Mouse (Mus musculus) forebrain, embryonic 10.5 days (tissue): ENCODE measurements around the gene Smim11. TPM values are rescaled to one million over a fixed set of nuclear protein-coding genes. Genes with fewer than 3 reads are reported as not detected.

Experiments used
- DNase-seq: peaks from one replicate; pipeline ENCODE4 v3.0.0-alpha.2; 2017; ENCODE audit warnings: low spot score; ENCODE audit errors: extremely low spot score
- H3K27ac ChIP-seq: fragments of 300-500 bp; sonication (generic); 2 replicates; pipeline ENCODE4 v1.5.1; 2016; ENCODE audit warnings: mild to moderate bottlenecking
- H3K27me3 ChIP-seq: fragments of 300-500 bp; sonication (generic); 2 replicates; pipeline ENCODE4 v1.6.1; 2016; ENCODE audit warnings: mild to moderate bottlenecking; ENCODE audit not compliant: poor library complexity, severe bottlenecking
- H3K36me3 ChIP-seq: fragments of 300-500 bp; sonication (generic); replicated peaks from 2 replicates; pipeline ENCODE4 v1.6.1; 2016; ENCODE audit warnings: mild to moderate bottlenecking, moderate library complexity
- H3K4me1 ChIP-seq: fragments of 300-500 bp; sonication (generic); 2 replicates; pipeline ENCODE4 v1.6.1; 2016
- H3K4me3 ChIP-seq: fragments of 300-500 bp; sonication (generic); 2 replicates; pipeline ENCODE4 v1.5.1; 2016; ENCODE audit warnings: mild to moderate bottlenecking, moderate library complexity
- H3K9me3 ChIP-seq: fragments of 300-500 bp; sonication (generic); 2 replicates; pipeline ENCODE4 v1.6.1; 2016; ENCODE audit warnings: mild to moderate bottlenecking, moderate library complexity
- WGBS: fragments of 180-500 bp; shearing (Covaris S2); methylation state at CpG from one replicate; pipeline ENCODE4 v1.1.7; 2016; 5-methylcytosine and 5-hydroxymethylcytosine counted together
- polyA plus RNA-seq: library from polyadenylated mRNA; unstranded; fragments of >200 nt; fragmentation: Nextera tagmentation; extraction: Ambion mirVana; gene quantifications from 2 replicates; pipeline ENCODE4 v1.2.1, GENCODE M21; 2016

Smim11 gene
- polyA plus RNA-seq, 1 experiment from 2014 or later: 125 TPM

GRCm38 (mm10) chr16:92301412-92301806 lies 323 bp downstream of the Smim11 start:
- Histone ChIP-seq H3K27me3 (peaks cover 5% of the 10 kb centered on the region; the same call in 1 of the 2 replicates), H3K27ac (peak overlapping the region; percentile 91), H3K9me3 (no peaks in the 10 kb centered on the region), H3K4me3 (peak overlapping the region; percentile 80), H3K4me1 (peaks cover 28% of the 10 kb centered on the region), H3K36me3 (peaks cover 14% of the 10 kb centered on the region)
- DNase-seq: no peak
- under 1% methylated on average over 12 of the region's 12 CpGs for WGBS

- no peak for DNase-seq
- H3K9me3 ChIP-seq: no peaks in the 10 kb centered on the region
- H3K4me1 ChIP-seq: peaks cover 28% of the 10 kb centered on the region
- peak overlapping the region; percentile 91 for H3K27ac ChIP-seq
- no peaks in the 10 kb centered on the region for H3K27me3 ChIP-seq
- WGBS: 37% methylated on average over 5 of the region's 5 CpGs
- H3K36me3 ChIP-seq: peaks cover 19% of the 10 kb centered on the region
- peak overlapping the region; percentile 80 for H3K4me3 ChIP-seq
These were observed 903 bp downstream of the Smim11 start for GRCm38 (mm10) chr16:92301989-92302388.

GRCm38 (mm10) chr16:92302506-92302905 lies 1.4 kb downstream of the Smim11 start:
- 64% methylated on average over 5 of the region's 5 CpGs for WGBS
- peaks cover 25% of the 10 kb centered on the region for H3K36me3 ChIP-seq
- peak overlapping the region; percentile 80 for H3K4me3 ChIP-seq
- peaks cover 28% of the 10 kb centered on the region for H3K4me1 ChIP-seq
- DNase-seq: no peak
- no peaks in the 10 kb centered on the region for H3K27me3 ChIP-seq
- H3K27ac ChIP-seq: peak overlapping the region; percentile 58; the same call in 1 of the 2 replicates
- H3K9me3 ChIP-seq: no peaks in the 10 kb centered on the region

DNA sequence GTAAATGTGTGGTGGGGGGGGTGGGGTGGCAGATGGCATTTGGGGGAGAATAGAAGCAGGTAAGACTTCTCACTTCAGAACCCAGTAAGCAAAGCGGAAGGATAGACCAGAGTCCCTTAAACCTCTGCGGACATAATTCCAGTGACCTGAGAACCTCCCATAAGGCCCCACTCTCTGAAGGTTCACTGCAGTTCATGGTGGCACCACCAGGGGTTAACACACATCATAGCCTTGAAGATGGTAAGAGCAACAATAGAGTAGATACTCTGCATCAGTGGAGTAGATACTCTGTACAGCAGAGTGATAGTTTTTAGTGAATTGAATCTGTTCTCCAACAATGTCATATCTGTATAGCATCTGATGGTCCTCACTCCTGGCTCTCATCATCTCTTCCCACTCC lies 4.4 kb downstream of the Smim11 start:
- no peak for DNase-seq
- no peaks in the 10 kb centered on the region for H3K27me3 ChIP-seq
- H3K27ac ChIP-seq: no peak overlapping the region
- peaks cover 42% of the 10 kb centered on the region for H3K36me3 ChIP-seq
- WGBS: 92% methylated on average over 2 of the region's 2 CpGs
- H3K4me1 ChIP-seq: peaks cover 34% of the 10 kb centered on the region
- no peaks in the 10 kb centered on the region for H3K9me3 ChIP-seq
- H3K4me3 ChIP-seq: no peak overlapping the region

DNA sequence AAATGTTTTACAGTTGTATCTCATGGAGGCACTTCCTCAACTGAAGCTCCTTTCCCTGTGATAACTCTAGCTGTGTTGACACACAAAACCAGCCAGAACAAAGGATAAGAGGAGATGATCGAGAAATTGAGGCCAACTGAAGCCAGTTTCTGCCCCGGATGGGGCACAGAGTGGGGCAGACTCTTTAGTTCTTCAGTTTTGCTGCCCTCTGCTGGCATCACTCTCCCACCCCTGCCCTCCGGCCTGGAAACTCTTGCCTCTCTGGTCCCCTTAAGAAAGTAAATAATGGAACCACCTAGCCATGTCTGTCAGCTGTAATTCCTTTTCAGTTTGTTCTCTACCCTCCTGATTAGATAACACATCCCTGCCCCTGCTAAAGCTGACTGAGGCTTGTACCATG lies 6.9 kb downstream of the Smim11 start:
- H3K27me3 ChIP-seq: no peaks in the 10 kb centered on the region
- peaks cover 10% of the 10 kb centered on the region for H3K4me1 ChIP-seq
- H3K36me3 ChIP-seq: peaks cover 65% of the 10 kb centered on the region
- no peak overlapping the region for H3K4me3 ChIP-seq
- DNase-seq: no peak
- H3K27ac ChIP-seq: no peak overlapping the region
- WGBS: 88% methylated on average over 3 of the region's 3 CpGs
- H3K9me3 ChIP-seq: no peaks in the 10 kb centered on the region

- Histone ChIP-seq H3K27ac (no peak overlapping the region), H3K36me3 (peaks cover 71% of the 10 kb centered on the region), H3K9me3 (no peaks in the 10 kb centered on the region), H3K4me3 (no peak overlapping the region), H3K4me1 (peaks cover 10% of the 10 kb centered on the region), H3K27me3 (no peaks in the 10 kb centered on the region)
- 60% methylated on average over 4 of the region's 4 CpGs for WGBS
- no peak for DNase-seq
These were observed 8.0 kb downstream of the Smim11 start for GRCm38 (mm10) chr16:92309126-92309525.

GRCm38 (mm10) chr16:92313953-92314741 lies 13.1 kb downstream of the Smim11 start:
- DNase-seq: peak; percentile 48
- no peak overlapping the region for H3K4me3 ChIP-seq
- 47% methylated on average over 13 of the region's 13 CpGs for WGBS
- H3K4me1 ChIP-seq: peaks cover 10% of the 10 kb centered on the region
- H3K27me3 ChIP-seq: no peaks in the 10 kb centered on the region
- H3K9me3 ChIP-seq: peaks cover 5% of the 10 kb centered on the region; the same call in 1 of the 2 replicates
- H3K27ac ChIP-seq: 0 out of 2 replicates have a peak overlapping the region, but pooled peaks have one; percentile 35
- H3K36me3 ChIP-seq: peaks cover 38% of the 10 kb centered on the region

- Histone ChIP-seq H3K36me3 (peaks cover 23% of the 10 kb centered on the region), H3K9me3 (peaks cover 5% of the 10 kb centered on the region; the same call in 1 of the 2 replicates), H3K27ac (no peak overlapping the region), H3K27me3 (0 out of 2 replicates have a peak, but pooled peaks cover 1% of the 10 kb centered on the region), H3K4me3 (no peak overlapping the region), H3K4me1 (peaks cover 5% of the 10 kb centered on the region)
- 83% methylated on average over 7 of the region's 7 CpGs for WGBS
- no peak for DNase-seq
These were observed 15.1 kb downstream of the Smim11 start for GRCm38 (mm10) chr16:92316049-92316738.

GRCm38 (mm10) chr16:92319353-92320109 lies 18.4 kb downstream of the Smim11 start:
- no peak for DNase-seq
- Histone ChIP-seq H3K9me3 (peaks cover 5% of the 10 kb centered on the region; the same call in 1 of the 2 replicates), H3K36me3 (no peaks in the 10 kb centered on the region; the same call in 1 of the 2 replicates), H3K27ac (no peak overlapping the region), H3K27me3 (0 out of 2 replicates have a peak, but pooled peaks cover 4% of the 10 kb centered on the region), H3K4me3 (no peak overlapping the region), H3K4me1 (peaks cover 7% of the 10 kb centered on the region)
- 66% methylated on average over 20 of the region's 20 CpGs for WGBS

- no peak for DNase-seq
- H3K9me3 ChIP-seq: peaks cover 5% of the 10 kb centered on the region; the same call in 1 of the 2 replicates
- H3K4me1 ChIP-seq: peaks cover 14% of the 10 kb centered on the region
- H3K36me3 ChIP-seq: no peaks in the 10 kb centered on the region; the same call in 1 of the 2 replicates
- no peak overlapping the region for H3K4me3 ChIP-seq
- WGBS: 90% methylated on average over 3 of the region's 3 CpGs
- 0 out of 2 replicates have a peak, but pooled peaks cover 4% of the 10 kb centered on the region for H3K27me3 ChIP-seq
- no peak overlapping the region for H3K27ac ChIP-seq
These were observed 19.3 kb downstream of the Smim11 start for GRCm38 (mm10) chr16:92320361-92320760.

DNA sequence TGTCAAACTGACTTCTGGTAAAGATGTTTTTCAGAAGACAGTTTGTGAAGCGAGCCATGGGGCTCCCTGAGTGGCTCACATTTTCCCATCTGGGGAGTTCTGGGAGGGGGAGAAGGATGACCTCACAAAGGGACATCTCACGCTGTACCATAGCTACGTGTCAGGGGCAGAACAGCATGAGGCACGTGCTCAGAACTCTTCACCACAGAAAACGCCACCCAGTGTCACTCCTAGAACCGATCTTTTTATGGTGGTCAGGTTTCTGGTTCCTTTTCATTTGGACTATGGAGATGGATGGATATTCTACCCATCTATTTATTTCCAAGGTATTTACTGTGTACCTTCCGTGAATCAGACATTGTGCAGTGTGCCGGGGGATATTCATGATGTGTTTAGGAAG lies 20.3 kb downstream of the Smim11 start, which contains the start of gene Fam243:
Gene Fam243 (minus strand): TSS at position 101 of the 400 bp plus-strand sequence.
- DNase-seq: no peak
- no peak within 1 kb of the TSS for H3K4me3 ChIP-seq
- H3K27ac ChIP-seq: no peak within 1 kb of the TSS
- 91% methylated on average over 8 of the region's 8 CpGs for WGBS
- peaks cover 22% of the 10 kb centered on the region for H3K4me1 ChIP-seq
- H3K27me3 ChIP-seq: peaks cover 13% of the 10 kb centered on the region
- no peaks in the 10 kb centered on the region; the same call in 1 of the 2 replicates for H3K36me3 ChIP-seq
- peaks cover 5% of the 10 kb centered on the region; the same call in 1 of the 2 replicates for H3K9me3 ChIP-seq
